8 mouse cellular contexts compared by ENCODE assay signal in the genomic region with DNA sequence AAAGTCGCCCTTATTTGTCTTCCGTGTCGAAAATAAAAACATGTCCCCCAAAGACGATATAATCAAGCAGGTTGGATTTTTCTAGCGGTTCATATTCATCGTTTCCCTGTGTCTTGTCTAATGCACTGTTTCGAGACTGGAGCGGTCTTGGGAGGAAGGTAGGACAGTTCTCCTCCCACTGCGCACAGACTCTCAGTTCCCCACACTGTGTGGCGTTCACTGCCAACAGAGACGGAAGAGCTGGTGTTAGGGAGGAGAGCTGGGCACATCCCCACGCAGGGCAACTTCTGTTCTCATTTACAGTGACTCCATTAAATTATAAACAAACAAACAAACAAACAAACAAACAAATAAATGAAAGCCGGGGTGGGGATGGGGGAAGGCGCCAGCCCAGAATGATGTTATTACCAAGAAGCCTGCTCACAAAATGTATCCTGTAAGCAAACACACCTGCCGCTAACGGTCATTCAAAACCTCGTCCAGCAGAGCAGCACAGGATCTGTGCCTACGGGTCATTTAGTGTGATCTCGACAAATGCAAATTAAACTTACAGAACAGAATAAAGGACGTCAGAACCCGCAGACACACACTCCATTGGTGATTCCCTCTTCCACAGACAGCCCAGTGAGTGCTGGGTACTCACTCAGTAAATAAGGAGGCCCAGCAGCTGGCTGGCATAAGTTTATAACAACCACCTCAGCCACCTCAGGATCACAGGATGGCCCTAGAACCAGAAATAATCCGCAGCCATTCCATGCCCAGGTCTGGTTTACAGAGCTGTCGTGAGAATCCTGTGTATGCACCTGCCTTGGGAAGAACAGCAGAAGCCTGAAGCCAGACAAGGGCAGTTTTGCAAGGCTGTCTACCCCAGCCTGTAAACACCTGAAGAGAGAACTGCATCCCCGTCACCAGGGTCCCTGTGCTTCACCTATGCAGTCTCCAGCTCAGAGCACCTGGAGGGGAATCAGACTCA.
DNase-seq lines count a peak whose midpoint lies in the region; ATAC-seq lines count a peak whose summit lies in the region.

No protein-coding gene starts in this region.

- peak; percentile 60 for ATAC-seq in granulocyte monocyte progenitor cell, adult 5-6 weeks (replicated peaks; ENCODE audit: poor library complexity, severe bottlenecking)

- no peak overlapping the region; the same call in 1 of the 2 replicates for H3K4me3 ChIP-seq in macrophage (ENCODE audit: inconsistent target)

- peaks cover 96% of the 10 kb centered on the region for H3K79me2 ChIP-seq in macrophage (ENCODE audit: inconsistent target)

- DNase-seq in heart, adult 11 months: peak; percentile 85
- no peak for DNase-seq in heart, postnatal 36 days
- peak; percentile 43 for DNase-seq in MN1 (ENCODE audit: low spot score)
- DNase-seq in embryo, embryonic 10.5 days (ENCODE audit: low spot score): no peak
- DNase-seq in gastrocnemius, postnatal 36 days: no peak
- no peak for DNase-seq in gastrocnemius, adult 8-10 months (ENCODE audit: low spot score in 2 of 2)

- no peaks in the 10 kb centered on the region for H3K36me3 ChIP-seq in macrophage (ENCODE audit: inconsistent target)

- 64% methylated on average over 24 of the region's 24 CpGs for WGBS in macrophage (ENCODE audit: missing documents)

- intact Hi-C loops in heart, postnatal 36 days (cut with DNase I): no loop called here
- intact Hi-C loops in gastrocnemius, postnatal 36 days (cut with DNase I): no loop called here

- H3K27ac ChIP-seq in macrophage: peak overlapping the region; percentile 71

Comparison
In these comparisons a context has a peak if more than half of its experiments do, and no peak if none do; other contexts are left out.
1. DNase-seq: peak in heart, adult 11 months (single experiment) and MN1 (single experiment); none in heart, postnatal 36 days (0 of 2), embryo, embryonic 10.5 days (single experiment), gastrocnemius, postnatal 36 days (0 of 2) and gastrocnemius, adult 8-10 months (0 of 2).